ENCODE assay signal across 18 mouse cellular contexts in genomic region chrX:41477486-41477885, GRCm38 (mm10).
DNase-seq lines count a peak whose midpoint lies in the region; ATAC-seq lines count a peak whose summit lies in the region.
"Had no signal": no experiment of that assay in that cellular context is flagged by ENCODE, and none has a peak within 500 bp of the region (broad histone marks: within the 10 kb centered on the region; RNA-seq: fewer than 3 reads in every experiment).

No protein-coding gene starts in this region.

- ATAC-seq in cerebellum, adult (ENCODE audit: insufficient number of reproducible peaks, low FRiP score, low TSS enrichment) = no peak
- ATAC-seq: CD4-positive, CD25-positive, alpha-beta regulatory T cell, adult 4 months; forebrain, embryonic 13.5 days; forebrain, embryonic 15.5 days; forebrain, postnatal 0 days had no signal

- peak; percentile 3 to 5 for DNase-seq in cerebellum, postnatal 10 days
- peak; percentile 60 for DNase-seq in Muller cell, postnatal 12 days (ENCODE audit: inconsistent ontology term)
- DNase-seq in retina, postnatal 1 day = peak; percentile 54
- DNase-seq in ovary, postnatal 36 days (ENCODE audit: low spot score) = no peak
- DNase-seq: adrenal gland, adult 8-10 months; adrenal gland, postnatal 14 days; adrenal gland, postnatal 36 days; B cell, adult 2 months; cerebellum, adult 11 months; cerebellum, adult 18-20 months; cerebellum, adult 8-10 months; cerebellum, adult 9-11 months; cerebellum, postnatal 25 days; forebrain, postnatal 0 days had no signal
